Mouse (Mus musculus): ENCODE results near the gene Fndc5.

Gene Fndc5

DNA sequence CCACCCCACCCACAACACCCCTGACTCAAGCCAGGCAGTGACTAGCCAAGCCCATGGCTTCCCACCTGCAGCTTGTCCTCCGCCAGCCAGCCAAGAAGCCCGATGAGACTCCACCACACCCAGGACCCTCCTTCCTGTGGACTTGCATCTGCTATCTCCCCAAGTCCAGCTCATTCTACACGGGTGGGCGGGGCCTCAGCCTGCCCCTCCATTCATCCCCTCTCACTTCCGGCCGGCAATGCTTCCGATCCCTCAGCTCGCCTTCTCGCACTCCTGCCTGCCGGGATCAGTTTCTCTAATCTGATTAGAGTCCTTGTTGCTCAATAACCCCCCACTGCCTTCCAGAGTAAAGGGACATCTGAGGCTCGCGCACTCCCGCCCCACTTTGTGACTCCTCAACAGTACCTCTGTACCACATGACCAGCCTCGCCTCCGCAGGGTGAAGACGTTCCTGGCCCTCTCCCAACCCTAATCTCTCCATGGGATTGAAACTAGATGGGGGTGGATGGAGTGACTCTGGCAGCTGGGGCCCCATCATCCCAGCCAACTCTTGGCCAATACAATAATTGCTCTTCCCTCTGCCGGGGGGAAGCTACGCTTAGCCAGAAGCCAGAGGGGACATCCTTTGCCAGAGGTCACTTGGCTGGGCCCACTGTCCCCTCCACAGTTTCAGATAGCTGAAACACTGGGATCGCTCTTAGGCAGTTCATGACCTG, 10.9 kb upstream of the Fndc5 start:
- DNase-seq = peak; percentile 82

DNA sequence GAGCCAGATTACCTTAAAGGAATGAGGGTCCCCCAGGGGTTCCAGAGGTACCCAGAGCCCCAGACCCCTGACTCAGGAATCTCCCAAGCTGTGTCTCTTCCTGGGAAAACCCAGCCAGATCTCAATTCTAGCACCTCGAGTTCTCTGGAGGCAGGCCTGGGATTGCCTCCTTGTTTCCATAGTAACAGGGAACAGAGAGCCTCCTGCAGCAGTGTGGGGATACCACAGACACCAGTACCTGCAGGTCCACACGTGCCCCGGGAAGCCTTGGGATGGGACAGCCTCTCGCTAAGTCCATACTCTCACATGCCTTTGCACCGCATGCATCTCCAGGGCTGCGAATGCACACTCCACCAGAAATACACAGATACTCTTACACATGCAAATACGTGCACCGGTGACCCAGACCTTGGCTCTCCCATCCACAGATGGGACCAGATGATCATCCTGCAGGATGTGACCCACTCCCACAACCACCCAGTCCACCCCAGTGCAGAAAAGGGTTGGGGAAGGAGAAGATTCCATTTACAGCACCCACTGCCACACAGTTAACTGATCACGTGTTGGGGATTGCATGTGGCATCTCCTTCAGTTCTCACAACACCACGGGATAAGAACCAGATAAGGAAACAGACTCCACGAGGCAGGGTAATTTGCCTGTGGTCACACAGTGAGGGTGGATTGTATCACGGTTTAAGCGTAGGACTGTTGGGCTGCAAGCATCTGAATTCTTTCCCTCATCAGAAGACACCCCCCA, 8.0 kb upstream of the Fndc5 start:
- DNase-seq = no peak

DNA sequence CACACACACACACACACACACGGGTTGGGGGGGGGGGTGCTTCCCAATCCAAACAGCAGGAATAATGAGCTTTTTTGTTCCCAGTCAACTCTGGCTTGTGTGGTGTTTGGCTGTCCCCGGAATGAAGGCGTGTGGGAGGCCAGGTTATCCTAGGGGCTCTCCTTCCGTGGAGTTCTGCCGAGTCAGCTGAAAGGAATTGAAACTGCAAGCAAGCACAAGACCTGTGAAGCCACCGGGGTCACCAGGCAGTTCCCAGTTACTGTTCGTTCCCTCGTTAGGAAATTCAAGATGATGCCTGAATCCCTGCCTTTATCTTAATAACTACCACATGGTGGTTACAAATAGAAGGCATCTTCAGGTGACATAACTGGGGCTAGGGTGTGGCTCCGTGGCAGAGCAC, 7.4 kb upstream of the Fndc5 start:
- no peak for DNase-seq

DNA sequence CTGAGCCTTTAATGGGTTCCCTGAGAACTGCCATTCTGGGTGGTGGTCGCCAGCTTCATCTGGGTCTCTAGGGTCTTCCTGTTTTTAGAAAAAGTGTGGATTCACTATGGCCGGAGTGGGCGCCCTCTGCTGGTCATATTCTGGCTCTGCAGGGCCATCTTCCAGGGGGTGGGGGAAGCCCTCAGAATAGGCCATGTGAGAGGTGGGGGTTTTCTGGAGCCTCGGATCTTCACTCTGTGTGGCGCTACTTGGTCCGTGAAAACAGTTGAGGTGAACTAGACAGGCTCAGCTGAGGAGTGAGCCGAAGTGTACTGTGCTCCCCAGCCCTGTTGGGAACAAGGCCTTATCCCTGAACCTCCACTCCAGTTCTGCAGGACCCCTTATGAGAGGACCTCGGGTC, 6.7 kb upstream of the Fndc5 start:
- DNase-seq = peak; percentile 79

DNA sequence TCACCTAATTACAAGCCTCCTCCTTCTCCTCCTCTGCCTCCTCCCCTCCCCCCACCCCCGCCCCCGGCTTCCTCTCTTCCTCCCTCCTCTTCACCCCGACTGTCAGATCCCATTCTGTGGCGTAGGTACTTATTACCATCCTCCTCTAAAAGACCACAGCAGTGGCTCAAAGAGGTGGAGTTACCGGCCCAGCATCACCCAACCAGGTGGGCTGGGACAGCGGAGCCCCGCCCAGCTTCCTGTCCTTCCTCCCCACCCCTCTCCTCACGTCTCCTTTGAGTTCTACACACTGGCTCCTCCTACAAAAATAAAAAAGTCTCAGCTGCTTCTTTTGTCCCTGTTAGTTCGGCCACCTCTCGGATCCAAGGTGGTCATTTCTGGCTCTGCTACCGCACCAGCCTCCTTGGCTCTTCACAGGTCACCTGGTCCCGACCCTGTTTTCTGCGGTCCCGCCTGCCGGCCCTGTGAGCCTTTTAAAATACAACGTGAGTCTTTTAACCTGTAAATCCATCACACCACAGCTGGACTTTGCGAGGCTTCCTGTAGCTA, 6.0 kb upstream of the Fndc5 start:
- DNase-seq = no peak

DNA sequence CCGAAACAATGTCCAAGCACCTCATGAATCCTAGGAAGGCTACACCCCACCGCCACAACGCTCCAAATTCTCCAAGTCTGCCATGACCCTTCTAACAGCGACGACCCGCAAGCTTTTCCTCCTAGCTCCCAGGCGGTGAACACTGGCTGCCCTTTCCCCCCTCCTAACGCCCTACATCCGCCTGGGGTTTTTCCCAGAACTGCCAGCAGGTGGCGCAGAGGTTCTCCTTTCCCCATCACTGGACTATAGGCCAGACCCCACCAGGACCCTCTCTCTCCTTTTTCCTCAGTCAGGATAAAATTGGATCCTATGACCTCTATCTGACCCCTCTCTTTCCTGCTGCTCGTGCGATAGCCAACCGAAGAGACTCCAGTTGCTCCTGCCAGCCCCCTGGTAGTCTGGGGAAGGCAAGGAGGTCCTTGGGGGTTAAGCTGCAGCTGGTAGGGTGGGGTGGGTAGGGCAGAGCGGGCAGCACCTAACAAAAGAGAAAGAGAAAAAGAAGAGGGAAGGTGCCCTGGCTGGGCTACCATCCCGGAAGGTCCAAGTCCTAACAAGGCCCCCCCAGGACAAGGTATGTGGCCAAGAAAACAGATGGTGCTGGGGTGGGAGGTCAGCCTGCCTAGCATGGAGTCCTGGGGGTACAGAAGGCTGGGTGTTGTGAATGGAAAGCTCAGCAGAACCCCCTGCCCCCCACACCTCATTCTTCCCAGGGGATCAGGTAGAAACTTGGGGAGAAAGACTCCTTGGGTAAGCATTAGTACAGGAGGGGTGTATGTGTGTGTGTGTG, 1.8 kb upstream of the Fndc5 start:
- peak; percentile 94 for DNase-seq

DNA sequence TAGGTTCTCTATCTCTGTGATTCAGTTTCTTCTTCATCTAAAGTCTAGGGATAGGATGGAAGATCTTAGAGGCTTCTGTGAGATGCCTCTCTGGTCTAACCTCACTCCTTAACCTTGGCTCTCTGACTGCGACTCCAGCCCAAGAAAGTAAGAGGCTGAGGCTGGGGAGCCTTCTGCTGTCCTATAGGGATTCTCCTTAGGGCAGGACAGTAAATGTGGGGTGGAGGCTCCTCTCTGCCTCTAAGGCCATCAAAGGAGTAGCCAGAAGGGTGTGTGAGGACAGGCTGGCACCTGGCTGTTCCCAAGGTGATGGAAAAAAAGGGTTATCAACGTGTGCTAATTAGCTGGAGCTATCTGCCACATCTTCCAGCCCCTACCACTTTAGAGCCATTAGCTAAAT, 1.2 kb upstream of the Fndc5 start:
- no peak for DNase-seq

DNA sequence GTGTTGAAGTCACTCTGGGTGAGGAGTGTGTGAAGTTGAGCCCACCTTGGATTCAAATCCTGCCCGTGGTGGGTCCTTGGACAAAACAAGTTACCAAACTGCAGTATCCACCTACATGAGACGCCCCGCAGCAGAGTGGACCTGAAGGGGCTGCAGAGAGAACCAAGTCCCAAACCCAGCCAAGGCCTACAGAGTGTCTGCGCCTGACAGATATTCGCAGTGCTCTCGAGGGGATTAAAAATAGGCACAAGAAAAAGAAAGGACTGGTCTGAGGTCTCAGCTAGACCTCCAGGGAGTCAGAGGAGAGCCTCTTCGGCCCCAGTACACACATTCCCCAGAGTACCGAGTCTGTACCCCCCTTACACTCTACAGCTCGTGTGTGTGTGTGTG, 615 bp upstream of the Fndc5 start:
- DNase-seq = no peak

DNA sequence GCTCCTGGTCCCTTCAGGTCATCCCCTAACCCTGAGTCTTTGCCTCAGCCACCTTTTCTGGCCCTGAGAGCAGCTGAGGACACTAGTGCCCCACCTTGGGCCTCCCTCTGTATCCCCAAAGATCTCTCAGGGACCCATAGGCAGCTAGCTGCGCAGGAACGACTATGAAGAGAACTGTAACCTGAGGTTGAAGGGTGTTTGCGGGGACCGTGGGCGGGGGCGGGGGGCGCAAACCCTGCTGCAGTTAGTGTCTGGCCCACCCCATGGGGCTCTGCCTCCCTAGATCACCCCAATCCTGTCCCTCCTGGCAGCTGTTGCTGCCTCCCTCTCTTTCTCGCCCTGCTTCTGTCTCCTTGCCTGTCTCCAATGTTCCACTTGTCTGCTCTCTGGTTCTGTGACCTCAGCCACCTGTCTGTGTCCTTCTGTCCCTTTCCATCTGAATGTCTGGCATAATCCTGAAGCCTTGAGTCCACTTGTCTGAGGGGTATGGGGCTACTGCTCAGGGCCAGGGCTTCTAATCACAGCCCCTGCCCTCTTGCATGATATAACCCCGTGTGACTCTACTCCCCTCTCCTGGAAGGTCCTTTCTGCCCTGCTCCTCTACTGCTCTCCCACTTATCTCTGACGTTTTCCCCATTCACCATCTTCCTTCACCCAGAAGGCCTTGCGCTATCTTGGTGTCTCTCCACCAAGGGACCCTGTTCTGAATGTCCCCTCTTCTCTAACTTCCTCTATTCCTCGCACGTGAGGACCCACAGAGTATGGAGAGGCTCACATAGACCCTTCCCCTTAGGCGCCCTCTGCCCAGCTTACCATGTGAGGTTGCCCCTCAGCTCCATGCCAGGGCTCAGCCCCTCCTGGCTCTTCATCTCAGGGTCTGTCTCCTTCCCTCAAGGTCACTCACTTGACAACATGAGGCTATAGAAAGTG, 858 bp downstream of the Fndc5 start:
- DNase-seq = no peak

DNA sequence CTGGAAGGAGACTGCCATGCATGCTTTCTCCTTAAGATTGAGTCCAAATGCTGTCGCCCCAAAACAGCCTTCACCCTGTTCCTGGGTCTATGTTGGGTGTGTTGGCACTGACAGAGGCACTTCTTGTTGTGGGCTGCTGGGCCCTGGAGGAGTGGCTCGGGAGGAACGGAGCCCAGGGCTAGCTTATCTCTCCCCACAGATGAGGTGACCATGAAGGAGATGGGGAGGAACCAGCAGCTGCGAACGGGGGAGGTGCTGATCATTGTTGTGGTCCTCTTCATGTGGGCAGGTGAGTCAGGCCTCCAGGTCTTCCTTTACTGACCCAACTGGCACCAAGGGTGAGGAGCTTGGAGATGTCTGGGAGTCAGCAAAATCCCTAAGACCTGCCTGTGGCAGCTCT, 2.8 kb downstream of the Fndc5 start:
- DNase-seq = no peak

DNA sequence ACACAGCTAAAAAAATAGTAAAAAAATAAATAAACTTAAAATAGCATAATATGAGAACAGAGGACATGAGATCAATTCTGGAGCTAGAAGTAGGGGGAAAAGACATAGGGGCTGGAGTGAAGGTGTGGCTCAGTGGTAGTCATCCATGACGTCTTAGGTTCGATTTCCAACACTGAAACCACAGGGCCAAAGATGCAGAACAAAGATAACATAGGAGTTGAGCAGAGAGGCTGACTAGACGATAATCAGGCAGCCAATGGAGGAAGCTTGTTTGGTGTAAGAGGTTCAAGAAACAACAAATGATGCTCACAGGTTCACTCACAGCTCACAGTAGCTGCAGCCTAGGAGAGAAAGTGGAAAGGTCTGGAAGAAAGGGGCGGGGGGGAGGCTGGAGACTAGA, 4.0 kb downstream of the Fndc5 start:
- DNase-seq = no peak

DNA sequence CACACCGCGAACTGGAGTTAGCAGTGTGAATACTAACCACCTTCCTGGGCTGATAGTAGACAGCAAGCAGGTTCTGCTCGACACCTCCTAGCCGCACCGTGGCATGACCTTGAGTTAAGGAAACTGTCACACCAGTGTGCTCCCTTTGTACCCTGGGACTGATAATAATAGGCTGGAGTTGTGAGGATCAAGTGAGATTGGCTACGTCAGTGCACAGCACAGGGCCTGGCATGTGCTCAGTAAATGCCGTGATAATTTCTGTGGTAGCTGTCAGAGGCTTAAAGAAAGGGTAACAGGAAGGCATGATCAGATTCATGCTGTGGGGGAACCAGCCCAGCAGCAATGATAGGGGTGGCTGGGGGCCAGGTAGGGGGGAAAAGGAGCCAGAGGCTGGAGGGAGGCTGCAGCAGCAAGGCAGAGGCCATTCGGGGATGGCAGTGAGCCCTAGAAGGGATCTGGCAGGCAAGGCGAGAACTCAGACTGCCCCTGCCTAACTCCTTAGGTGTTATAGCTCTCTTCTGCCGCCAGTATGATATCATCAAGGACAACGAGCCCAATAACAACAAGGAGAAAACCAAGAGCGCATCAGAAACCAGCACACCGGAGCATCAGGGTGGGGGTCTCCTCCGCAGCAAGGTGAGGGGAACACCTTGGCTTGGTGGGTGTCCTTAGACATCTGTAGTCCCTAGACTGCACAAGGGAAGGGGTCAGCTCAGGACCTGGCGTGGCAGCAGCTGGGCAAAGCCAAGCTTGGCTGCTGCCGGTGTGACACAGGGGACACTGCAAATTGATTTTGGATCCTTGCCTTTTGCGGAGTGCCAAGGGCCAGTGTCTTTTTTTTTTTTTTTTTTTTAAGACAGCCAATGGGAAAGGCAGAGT, 5.0 kb downstream of the Fndc5 start:
- DNase-seq = no peak

DNA sequence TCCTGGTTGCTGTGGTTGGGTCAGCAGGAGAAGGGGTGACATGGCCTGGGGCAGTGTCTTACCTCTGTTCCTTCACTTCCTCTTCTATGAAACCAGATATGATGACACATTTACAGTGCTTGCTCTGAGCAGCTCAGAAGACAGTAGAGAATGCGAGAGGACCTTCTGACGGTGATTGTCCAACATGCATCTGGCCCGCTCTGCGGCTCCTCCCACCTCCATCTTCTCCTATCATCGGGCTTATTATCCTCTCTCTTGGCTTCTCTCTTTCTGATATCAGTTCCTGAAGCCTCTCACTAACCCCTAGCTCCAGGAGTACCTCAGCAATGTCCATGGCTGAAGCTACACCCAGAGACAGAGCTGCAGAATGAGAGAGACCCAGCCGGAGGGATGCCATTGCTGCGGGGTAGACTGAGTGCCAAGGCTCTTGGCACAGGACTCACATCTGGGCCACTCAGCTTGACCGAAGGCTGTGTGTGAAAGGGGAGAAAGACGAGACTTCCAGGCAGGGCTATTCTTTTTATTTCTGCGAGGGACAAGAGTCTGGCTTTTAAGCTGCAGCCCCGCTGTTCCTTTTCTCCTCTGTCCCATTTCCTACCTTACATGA, 5.7 kb downstream of the Fndc5 start:
- no peak for DNase-seq

DNA sequence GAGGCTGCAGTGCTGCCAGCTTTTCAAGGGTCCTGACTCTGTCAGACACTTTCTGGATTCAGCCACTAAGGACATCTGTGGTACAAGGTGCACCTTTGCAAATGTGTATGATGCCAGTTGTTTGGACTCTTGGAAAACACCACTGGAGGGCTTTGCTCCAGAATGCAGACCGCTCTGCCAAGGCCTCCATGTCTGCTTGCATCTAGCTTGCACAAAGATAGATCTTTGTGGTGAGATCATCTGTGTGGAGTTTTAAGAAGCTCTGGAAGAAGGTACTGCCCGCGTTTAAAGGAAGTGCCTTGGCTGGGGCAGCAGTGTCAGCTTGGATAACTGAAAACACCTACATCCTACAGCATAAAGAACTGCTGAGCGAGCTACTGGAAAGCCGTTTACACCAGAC, 6.7 kb downstream of the Fndc5 start:
- DNase-seq = no peak

DNA sequence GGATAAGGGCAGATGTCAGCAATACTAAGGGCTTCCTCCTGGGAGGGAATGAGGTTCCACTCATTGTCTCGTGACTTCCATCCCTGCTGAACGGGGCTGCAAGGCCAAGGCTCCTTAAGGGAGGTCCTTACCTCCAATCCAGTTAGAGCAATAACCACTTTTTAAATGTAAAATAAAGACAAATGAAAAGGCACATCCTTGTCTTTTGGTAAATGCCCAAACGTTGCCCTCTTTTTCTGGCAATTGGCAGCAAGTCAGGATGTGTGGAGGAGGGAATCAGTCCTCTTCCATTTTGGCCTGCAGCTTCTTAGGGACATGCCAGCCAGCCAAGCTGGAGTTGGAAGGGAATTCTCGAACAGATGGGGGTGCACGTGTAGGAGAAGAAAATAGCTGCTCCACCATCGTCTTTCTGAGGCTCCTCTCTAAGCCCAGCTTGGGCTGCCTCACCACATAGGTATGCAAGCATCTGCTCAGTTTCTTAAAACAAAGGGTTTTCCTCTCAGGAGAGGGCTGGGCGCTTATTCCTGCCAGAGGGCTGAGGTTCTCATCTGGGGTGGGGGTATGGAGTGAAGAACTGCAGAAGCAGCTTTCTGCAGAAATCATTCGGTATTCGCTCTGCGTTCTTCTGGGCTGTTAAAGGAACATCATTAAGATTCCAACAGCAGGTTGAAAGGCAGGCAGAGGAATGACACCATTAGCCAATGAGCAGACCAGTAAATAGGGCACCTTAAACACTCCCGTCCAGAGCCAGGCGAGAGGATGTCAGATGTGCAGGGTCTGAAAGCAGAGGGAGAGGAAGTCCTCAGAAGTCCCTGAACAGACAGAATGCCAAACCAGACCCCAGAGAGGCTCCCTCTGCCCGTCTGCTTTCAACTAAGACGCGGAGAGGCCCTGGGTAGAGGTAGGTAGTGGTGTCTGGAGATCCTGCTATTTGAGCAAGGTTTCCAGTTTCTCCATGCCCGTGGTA, 7.9 kb downstream of the Fndc5 start:
- no peak for DNase-seq

DNA sequence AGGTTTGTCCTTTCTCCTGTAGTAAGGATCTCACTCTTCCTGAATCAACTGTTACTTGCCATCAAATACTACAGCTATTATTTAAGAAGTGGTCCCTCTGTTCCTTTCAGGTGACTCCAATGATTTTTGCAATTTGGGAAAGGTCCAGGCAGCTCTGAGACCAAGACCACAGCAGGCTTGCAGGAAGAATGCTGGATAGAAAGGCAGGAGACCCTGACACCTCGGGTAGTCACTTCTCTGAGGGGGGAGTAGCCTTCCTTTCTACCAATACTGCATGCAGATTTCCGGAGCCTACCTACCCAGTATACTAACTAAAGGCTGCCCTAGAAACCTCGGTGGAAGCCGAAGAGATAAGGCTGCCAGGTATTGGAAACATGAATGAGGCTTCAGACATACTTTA, 8.6 kb downstream of the Fndc5 start:
- DNase-seq = no peak

DNA sequence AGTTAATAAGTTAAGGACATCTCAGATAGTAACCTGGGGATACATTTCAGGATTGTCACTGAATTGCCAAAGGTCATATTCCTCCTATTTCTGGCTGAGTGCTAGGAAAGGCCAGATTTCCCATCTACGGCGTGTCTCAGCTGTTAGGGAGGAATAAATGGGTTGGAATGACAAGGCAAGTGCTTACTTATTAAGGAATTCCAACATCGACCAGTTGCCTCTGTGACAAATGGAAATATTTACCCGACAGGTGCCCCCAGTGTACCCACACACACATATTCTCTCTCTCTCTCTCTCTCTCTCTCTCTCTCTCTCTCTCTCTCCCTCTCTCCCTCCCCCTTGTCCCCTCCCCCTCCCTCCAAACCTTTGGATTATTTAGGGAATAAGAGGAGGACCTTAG, 9.1 kb downstream of the Fndc5 start:
- DNase-seq = no peak

DNA sequence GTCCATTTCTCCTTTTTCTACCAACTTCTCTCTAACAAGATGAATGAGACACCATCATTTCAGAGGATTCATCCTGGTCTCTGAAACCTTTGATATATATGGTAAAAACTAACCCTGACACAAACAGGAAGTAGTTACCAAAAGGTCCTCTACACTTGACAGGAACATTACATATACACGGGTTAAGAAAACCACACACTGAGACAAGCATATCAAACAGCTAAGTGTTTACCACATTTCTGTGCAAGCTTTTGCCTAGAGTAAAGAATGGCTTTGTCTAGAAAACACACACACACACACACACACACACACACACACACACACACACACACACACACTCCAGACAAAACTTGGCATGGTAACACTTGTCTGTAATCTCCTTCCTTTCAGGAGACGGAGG, 9.6 kb downstream of the Fndc5 start:
- no peak for DNase-seq

DNA sequence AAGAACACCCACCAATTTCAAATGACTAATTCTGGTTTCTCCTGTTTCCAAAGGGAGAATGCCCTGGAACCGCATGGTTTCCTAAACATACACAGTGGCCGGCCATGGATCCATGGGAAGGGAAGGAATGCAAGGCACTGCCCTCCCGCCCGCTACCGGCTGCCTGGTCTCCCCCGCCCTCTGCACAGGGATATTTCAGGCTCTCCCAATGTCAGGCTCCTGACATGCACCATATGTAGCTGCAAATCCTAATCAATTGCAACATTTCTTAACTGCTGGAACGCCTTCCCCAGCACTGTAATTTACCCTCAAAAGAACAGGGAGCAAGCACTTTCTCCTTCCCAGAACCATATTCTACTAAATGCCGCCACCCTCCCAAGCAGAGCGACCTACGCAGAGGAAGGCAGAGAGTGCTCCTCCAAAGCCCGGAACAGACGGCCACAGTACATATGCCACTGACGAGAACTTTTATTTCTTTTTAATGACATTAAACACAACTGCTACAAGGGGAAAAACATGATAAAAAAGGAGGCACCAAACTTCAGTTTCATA, 10.8 kb downstream of the Fndc5 start:
- no peak for DNase-seq

Measured in retina, postnatal 1 day (tissue).